Mouse (Mus musculus) heart, postnatal 10 days (tissue): ENCODE results near the gene Rhot1. TPM values are rescaled to one million over a fixed set of nuclear protein-coding genes. Genes with fewer than 3 reads are reported as not detected.
"Not testable (repeated sequence)": the region's sequence is repeated elsewhere in the genome, so short reads cannot be mapped to it uniquely, and the experiment has no call there.

Experiments used
- DNase-seq, 2 experiments: peaks; one replicate each; pipeline ENCODE4 v3.0.0; 2021
- intact Hi-C: fragments of 180-260 bp; cut with DNase I; formaldehyde crosslinking; loops from one replicate; pipeline ENCODE4 v1.15.1; 2025
- total RNA-seq, 2 experiments: library from RNA; stranded (reverse); gene quantifications; 2 replicates each; pipeline ENCODE4 v1.2.3; 2021

Gene Rhot1
- total RNA-seq: 10 to 100 TPM; 67.4 to 72.5 TPM

DNA sequence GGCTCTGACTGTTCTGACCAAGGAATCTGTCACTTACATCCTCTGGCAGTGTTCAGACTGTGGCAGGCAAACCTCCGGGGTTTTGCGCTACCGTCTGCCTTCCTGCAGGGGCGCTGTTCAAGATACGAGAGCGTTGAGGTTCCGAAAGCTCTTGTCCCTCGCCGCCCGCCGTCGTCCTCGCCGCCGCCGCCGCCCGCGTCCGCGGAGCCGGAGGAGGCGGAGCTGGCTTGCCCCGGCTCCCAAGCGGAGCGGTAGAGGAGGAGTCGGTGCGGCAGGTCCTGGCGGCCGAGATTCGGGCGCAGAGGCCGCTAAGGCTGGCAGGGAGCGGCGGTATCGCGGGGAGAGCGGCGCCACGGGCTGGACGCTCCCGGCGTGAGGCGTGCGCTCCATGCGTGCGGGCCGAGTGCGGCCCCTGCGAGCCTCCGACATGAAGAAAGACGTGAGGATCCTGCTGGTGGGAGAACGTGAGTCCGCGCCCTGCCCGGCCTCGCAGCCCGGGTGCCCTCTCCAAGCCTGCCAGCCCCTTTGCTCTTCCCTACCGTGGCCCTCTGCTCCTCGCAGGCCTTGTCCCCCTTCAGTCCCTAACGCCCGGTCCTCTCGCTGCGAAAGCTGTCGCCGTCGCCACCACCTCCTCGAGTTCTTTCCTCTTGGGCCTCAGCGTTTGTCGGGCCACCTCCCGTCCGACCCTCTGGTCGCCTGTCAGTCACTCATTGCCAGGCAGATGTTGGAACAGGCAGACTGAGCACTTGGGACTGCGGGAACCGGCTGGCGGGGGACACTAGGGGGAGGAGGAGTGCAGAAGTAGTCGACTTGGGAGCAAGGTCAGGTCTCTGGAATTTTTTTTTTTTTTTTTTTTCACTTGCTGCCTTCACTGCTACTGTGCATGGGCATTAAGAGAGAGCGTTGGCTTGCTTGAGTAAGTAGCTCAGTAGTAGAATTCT is at the start of gene Rhot1:
TSS of gene Rhot1 (plus strand) at position 160 of the 941 bp plus-strand sequence.
- intact Hi-C loops: loop anchor here (5.0 kb wide), 1 partner anchor 122 kb away; the partner anchor contains the start of gene Atad5
- DNase-seq: peak; percentile 97 to 99

DNA sequence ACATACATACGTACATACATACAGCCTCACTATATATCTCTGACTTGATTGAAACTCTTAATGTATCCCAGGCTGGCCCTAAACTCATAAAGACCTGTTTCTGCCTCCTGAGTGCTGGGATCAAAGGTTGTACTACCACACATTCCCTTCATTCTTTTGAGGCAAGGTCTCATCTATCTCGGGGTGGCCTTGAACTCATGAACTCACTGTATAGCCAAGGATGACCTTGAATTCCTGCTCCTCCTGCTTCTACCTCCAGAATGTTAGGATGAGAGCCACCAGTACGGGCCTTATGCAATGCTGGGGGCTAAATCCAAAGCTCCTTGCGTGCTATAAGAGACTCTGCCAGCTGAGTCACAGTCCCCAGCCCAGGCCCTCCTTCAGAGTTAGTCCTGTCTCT is 47.8 kb upstream of the Rhot1 start:
- intact Hi-C loops: no loop called here
- DNase-seq: no peak

DNA sequence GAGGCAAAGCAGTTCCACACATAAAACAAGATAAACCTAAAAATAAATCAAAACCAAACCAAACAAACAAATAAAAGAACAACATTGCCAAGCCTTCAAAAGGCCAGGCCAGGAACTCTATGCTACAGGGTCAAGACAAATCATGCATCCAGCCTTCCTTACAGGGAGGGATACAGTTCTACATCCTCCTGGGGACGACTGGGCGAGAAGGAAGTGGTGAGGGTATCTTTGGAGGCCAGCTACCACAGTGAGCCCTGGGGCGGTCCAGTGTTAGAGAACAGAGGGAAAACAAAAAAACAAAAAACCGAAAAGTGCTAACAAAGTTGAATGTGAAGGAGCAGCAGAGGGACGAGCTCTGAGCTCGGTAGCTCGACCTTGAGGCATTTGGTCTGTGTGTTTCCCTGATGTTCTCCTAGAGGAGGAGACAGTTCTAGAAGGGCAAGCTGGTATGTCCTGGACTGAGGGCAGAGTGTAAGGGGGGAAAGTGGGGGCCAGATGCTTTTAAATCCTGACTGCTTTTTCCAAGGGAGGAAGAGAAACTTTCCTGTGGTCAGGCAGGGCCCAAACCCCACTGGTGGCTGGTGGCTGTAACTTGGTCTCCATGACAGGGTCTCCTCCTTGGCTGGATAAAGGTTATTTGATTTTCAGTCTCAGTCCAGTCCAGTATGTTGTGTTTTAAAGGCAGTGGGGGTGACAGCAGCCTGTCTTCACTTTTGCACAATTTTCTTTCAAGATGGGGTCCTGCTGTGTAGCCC is 45.3 kb upstream of the Rhot1 start:
- no peak for DNase-seq
- intact Hi-C loops: no loop called here

DNA sequence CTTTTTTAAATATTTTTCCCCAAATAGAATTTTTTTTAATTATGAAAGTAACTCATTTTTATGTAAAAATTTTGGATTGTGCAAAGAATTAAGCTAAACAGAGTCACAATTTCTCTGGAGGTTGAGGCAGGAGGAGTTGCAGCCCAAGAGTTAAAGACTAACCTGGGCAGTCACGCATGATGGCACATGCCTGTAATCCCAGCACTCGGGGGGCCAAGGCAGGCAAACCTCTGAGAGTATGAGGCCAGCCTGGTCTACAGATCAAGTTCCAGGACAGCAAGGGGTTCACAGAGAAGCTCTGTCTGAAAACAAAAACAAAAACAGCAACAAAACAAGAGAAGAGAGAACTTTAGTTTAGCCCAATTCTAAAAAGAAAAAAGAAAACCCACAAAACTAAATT is 44.6 kb upstream of the Rhot1 start:
- intact Hi-C loops: no loop called here
- DNase-seq: no peak

DNA sequence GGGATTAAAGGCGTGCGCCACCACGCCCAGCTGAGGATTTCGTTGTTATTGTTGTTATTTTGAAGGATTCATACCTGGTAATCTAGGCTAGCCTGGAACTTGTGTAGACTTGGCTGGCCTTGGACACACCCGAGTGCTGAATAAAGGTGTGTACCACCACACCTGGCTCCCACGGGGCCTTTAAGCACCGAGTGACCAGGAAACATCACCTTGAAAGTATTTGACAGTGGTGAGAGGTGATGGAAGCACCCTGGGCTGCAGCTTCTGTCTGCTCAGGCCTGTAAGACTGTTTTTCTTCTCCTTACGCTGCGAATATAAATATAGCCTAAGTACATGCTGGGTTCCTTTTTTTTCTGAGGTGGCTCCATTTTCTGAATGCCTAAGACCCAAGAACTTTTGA is 40.7 kb upstream of the Rhot1 start:
- intact Hi-C loops: no loop called here

DNA sequence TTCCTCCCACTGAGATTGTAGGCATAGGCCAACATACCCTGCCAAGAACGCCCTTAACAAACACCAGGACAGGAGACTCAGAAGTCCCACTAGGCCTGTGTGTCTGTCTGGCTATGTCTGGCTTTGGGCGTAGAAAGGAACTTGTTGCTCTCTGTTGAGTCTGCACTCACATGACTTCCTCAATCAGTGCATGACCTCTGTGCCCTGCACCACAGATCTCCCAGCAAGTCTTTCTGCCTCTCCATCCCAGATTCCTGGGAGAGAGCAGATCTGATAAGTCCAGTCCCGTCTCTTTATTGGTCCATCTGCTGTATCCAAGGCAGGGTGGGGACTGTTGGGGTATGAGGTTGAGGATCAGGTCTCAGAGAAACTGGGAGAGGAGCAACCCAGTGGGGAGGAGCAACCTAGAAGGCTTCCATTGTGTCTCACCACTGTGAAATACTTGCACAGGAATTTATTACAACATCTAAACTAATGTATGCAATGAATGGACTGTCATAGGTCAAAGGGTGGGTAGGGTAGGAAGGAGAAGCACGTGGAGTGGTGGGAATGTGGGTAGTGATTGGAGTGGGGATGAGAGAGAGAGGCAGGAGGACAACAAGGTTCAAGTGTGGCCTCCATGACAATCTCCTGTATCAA is 40.1 kb upstream of the Rhot1 start:
- intact Hi-C loops: no loop called here
- DNase-seq: no peak

More for the DNA sequence above, 40.7 kb upstream of the Rhot1 start:
- no peak for DNase-seq

DNA sequence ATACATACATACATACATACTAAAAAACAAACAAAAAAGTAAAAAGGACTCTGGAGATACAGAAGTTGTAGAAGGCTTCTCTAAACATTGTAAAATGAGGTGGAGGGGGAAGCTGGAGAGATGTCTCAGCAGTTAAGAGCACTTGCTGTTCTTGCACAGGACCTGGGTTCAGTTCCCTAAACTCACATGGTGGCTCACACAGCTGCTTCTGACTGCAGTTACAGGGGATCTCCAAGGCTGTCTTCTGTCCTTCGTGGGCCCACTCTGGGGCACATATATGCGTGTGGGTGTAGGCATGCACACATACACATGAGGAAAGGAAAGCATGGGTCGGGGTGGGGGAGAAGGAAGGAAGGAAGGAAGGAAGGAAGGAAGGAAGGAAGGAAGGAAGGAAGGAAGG is 39.2 kb upstream of the Rhot1 start:
- intact Hi-C loops: no loop called here
- no peak for DNase-seq

DNA sequence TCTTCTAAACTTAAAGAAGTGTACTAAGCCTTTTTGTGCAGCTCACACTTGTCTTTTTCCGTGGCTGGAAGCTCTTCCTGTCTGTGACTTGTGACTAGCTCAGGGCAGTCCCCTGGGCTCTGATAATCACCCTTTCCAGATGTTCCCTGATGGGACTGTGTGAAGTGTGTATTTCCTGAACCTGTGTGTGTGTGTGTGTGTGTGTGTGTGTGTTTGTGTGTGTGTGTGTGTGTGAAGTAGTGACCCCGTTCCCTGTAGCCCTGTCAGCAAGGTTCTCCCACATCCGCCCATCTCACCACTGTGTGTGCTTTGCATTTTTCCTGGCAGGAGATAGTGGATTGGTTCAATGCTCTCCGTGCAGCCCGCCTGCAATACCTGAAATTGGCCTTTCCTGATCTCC is 38.5 kb upstream of the Rhot1 start:
- DNase-seq: no peak
- intact Hi-C loops: no loop called here

DNA sequence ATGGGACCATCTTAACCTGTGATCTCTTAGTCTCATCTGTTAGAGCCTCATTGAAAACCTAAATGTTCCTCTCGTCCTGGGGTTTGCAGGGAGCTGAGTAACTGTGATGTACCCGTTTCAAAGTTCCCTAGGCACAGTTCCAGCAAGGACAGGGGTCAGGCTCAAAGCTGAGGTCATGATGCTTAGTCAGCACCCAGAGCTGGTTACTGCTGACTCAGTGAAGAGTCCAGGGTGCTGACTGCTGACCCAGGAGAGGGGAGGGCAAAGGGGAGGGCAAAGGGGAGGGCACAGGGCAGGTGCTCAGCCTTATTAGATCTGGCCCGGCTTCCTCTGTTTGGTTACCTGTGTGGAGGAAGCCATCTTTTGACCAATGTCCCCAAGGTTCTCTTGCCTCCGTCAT is 36.9 kb upstream of the Rhot1 start:
- intact Hi-C loops: no loop called here
- DNase-seq: no peak

DNA sequence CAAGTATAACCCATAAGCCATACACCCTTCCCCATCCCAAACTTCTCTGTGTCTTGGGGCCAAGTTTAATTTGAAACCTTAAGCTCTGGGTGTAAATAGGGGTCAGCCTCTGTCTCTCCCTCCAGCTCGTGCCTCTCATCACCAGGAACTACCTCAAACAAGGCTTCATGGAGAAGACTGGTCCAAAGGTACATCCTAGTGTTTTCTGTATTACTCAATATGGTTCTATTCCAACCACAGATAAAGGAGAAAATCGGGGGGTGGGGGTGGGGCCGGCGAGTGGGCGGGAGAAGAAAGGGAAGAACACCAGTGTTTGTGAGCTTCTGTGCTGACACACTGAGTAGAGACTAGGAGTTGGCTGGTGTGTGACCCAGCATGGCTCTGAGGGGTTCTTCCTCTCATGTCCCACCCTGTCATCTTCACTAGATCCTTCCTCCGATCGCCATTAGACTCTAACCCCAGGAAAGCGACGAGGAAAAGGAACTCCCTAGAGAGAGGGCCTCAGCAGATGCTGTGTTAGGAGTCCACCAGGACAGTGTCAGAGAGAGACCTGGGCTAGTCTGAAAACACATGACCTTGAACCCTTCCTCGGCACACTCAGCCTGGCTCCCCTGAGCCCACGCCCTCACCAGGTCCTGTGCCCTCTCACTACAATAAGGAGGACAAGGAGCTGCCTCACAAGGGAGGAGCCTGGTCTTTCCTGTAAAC is 34.7 kb upstream of the Rhot1 start:
- DNase-seq: no peak
- intact Hi-C loops: no loop called here

DNA sequence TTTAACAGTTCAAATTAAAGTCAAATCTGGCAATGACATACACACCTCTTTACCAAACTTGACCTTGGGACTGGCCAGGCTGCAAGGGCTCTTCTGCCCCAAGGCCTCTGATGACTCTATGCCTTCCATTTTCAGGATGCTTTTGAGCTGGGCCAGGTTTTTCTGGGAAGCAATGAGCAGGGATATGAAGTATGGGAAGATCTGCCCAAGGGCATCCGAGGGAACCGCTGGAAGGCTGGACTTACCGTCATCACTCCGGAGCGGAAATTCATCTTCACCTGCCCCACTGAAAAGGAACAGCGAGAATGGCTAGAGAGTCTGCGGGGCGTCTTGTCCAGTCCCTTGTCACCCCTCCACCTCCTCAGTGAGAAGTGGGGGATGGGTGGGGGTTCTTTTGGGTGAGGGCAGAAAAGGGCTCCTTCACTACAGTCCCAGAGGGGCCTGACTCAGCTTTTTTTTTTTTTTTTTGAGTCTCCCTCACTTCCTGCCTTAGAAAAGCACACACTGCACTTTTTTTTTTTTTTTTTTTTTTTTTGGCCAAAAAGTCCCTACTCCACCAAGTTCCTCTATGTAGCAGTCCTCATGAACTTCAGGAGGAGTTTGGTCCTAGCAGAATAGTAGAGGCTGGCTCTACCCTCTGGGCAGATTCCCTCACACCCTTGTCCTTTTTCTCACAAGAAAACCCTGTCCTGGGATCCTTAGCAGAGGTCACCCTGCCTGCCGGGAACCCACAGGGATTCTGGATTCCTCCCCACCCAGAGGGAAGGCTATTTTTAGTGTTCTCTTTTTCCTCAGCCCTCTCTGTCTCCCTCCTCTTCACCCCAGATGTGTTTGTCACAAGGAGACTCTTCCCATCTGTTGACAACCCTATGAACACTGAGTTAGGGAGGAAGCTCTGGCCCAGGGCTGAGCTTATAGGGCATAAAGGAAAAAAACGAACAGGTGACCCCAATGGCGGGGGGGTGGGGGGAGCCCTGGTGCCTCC is 31.6 kb upstream of the Rhot1 start:
- peak; percentile 46 to 48 for DNase-seq
- intact Hi-C loops: no loop called here

DNA sequence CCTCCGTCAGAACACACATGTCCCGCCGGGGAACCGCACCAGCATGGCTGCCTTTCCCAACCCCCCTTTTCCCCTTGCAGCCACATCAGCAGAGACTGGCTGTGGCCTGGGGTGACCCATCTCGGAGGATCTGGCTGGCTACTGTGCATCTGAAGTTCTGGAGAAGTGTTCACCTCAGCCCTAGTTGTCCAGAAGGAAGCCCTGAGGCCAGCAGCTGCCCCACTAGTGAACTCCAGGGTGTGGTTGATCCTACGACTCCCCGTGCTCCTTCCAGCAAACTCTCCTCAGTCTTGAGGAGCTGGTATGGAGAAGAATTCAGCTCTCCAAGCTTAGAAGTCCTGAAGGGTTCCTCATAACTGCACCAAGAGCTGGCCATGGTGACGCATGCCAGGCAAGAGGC is 30.5 kb upstream of the Rhot1 start:
- intact Hi-C loops: no loop called here
- DNase-seq: no peak

DNA sequence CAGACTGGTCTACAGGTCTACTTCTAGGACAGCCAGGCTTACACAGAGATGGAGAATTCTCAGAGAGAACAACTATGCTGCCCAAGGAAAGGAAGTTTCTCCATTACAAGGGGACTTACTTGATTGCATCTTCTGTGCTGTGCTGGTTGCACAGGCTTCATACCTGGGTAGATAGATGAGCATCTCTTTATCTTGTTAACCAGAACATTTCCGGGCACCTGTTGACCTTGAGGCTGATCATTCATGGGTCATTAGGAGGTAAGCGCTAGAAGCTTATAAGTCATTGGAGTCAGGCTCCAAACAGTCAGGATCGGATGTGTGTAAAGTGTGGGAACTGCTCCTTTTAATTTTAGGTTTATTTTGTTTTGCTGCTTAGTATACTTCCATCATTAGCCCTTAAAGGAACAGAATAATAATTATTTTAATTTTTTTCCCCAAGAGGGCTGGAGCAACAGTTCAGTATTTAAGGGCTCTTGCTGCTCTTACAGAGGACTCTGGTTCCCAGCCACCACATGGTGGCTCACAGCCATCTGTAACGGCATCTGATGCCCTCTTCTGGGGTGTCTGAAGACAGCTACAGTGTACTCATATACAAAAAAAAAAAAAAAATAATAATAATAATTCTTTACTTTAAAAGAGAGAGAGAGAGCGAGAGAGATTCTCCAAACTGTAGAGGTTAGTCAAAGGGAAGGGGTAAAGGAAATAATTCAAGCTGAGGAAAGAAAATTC is 27.6 kb upstream of the Rhot1 start:
- DNase-seq: no peak
- intact Hi-C loops: loop anchor here (5.0 kb wide), 1 partner anchor 99 kb away; the partner anchor contains the start of gene Crlf3

DNA sequence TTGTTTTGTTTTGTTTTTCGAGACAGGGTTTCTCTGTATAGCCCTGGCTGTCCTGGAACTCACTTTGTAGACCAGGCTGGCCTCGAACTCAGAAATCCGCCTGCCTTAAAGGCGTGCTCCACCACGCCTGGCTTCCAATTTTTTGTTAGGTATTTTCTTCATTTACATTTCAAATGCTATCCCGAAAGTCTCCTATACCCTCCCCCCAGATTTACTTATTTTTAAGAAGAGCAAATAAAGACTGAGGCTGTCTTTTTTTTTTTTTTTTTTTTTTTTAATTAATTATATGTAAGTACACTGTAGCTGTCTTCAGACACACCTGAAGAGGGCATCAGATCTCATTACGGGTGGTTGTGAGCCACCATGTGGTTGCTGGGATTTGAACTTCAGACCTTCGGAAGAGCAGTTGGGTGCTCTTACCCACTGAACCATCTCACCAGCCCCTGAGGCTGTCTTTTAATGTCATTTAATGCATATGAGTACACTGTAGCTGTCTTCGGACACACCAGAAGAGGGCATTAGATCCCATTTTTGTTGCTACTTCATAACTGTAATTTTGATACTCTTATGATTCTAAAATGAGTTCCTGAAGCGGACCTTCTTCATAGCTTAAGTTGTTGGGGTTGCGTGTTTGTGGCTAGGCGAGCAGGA is 25.6 kb upstream of the Rhot1 start:
- DNase-seq: not testable (repeated sequence)

DNA sequence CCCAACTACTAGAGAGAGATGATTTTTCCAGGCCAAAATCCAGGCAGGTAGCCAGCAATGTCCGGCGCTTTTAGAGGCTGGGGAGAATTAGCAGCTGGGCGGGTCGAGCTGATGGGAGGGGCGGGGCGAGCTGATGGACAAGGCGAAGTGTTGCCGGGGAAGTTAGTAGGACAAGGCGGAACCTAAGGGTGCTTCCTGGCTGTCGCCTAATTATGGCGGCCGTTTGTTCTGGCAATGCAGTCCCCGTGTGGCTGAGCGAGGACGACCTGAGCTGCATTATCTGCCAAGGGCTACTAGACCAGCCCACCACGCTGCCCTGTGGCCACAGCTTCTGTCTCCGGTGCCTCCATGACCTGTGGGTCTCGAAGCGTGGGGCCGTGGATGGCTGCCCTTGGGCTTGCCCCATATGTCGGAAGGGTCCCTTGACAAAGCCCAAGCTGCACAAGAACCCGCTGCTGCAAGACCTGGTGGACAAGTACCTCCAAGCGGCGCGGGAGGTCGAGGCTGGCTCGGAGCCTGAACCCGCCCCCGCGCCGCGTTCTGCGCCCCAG is 25.0 kb upstream of the Rhot1 start, which contains the start of gene Rnf135:
TSS of gene Rnf135 (plus strand) at position 147 of the 551 bp plus-strand sequence.
- intact Hi-C loops: loop anchor here (2.0 to 5.0 kb wide), 2 partner anchors 41 to 101 kb away; partner anchors contain the start of genes Crlf3 and Tefm
- peak; percentile 96 to 98 for DNase-seq

More for the DNA sequence above, 25.6 kb upstream of the Rhot1 start:
- intact Hi-C loops: loop anchor here (2.0 to 5.0 kb wide), 2 partner anchors 40 to 101 kb away; partner anchors contain the start of genes Crlf3 and Tefm

DNA sequence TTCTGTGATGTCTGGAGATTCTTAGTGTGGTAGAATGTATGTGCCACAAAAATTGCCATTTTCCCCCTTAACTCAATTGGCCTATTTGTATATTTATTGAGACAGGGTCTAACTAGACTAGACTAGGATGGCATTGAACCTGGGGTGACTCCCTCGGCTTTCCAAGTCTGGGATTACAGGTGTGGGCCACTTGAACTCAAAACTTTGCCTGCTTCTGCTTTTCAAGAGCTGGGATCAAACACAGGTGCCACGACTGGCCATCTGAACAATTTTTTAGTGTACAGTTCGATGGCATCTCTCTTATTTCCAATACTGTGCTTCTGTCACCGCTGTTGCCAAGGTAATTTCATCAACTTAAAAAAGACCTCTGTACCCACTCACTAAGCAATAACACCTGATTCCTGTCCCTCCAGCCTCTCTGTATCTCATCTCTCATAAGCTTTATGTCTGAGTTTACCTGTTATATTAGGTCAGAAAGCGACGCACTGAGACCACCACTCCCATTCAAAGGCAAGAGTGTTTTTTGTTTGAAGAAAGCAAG is 24.2 kb upstream of the Rhot1 start:
- intact Hi-C loops: loop anchor here (5.0 kb wide), 1 partner anchor 102 kb away; the partner anchor contains the start of gene Crlf3
- no peak for DNase-seq

DNA sequence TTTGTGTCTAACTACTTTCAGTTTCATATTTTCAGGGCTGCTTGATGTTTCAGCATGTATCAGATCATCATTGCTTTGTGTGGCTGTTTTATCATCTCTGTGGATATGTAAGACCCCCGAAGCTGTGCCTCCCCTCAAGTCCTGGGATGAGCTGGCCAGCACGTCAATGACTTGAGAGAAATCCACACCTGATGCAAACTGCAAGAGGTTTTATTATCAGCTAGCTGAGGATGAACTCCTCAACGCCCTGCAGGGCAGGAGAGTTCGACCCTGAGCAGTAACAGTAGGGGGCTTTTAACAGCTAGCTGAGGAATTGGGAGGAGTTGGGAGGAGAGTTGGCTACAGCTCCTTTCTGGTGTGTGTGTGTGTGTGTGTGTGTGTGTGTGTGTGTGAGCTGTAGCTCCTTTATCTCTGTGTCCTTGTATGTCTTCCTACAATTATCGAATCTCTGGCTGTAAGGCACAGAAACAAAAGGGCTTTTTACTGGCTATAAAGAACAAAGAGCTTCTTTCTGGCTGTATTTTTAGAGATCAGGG is 23.3 kb upstream of the Rhot1 start:
- DNase-seq, intact Hi-C loops: not testable (repeated sequence)
